In the genomic region with DNA sequence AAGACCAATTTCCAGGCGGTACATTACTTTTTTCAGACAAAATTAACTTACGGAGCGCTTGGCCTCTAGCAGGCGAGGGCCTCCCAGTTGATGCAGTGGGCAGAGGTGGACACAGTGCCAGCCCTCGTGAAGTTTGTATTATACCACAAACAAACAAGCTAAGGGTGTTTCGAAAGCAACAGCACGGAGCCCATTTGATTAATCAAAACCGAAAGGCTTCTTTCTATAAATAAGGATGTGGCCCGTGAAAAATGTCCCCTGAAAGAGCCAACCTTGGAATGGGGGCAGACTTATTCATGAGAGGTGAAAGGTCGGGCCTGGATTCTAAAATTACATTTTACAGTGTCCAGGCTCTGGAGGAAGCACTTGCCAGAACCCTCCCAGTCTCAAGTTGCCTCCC, we compare ENCODE assay signal across 8 mouse cellular contexts. TPM values are rescaled to one million over a fixed set of nuclear protein-coding genes. Genes with fewer than 3 reads are reported as not detected.
DNase-seq lines count a peak whose midpoint lies in the region; ATAC-seq and TF ChIP-seq lines count a peak whose summit lies in the region.

No protein-coding gene starts in this region.

- no peak for DNase-seq in layer of hippocampus, adult 8-10 months (ENCODE audit: low spot score in 2 of 2)
- no peak for DNase-seq in urinary bladder, postnatal 10 days (ENCODE audit: low spot score)

- no peaks in the 10 kb centered on the region for H3K36me3 ChIP-seq in C2C12 (ENCODE audit: control insufficient read depth, insufficient read depth)
- H3K36me3 ChIP-seq in heart, embryonic 13.5 days: no peaks in the 10 kb centered on the region
- H3K36me3 ChIP-seq in limb, embryonic 13.5 days: no peaks in the 10 kb centered on the region
- H3K36me3 ChIP-seq in neural tube, embryonic 12.5 days: no peaks in the 10 kb centered on the region

- peak overlapping the region; percentile 64 for H3K27ac ChIP-seq in bone marrow, adult 2 months (ENCODE audit: control insufficient read depth, insufficient read depth, low read depth, low read length, poor library complexity)
- peak overlapping the region; percentile 68 for H3K27ac ChIP-seq in heart, embryonic 13.5 days (replicated peaks)
- H3K27ac ChIP-seq in limb, embryonic 13.5 days: peak overlapping the region; percentile 58
- no peak overlapping the region for H3K27ac ChIP-seq in neural tube, embryonic 12.5 days

- peaks cover 15% of the 10 kb centered on the region for H3K79me3 ChIP-seq in C2C12 (ENCODE audit: low read depth)

- H3K9ac ChIP-seq in heart, embryonic 13.5 days: peak overlapping the region; percentile 79
- H3K9ac ChIP-seq in limb, embryonic 13.5 days: peak overlapping the region; percentile 81
- H3K9ac ChIP-seq in neural tube, embryonic 12.5 days: peak overlapping the region; percentile 55

- H3K4me2 ChIP-seq in heart, embryonic 13.5 days: peak overlapping the region; percentile 98
- peak overlapping the region; percentile 100 for H3K4me2 ChIP-seq in limb, embryonic 13.5 days (replicated peaks)
- H3K4me2 ChIP-seq in neural tube, embryonic 12.5 days (replicated peaks): peak overlapping the region; percentile 90

- no peak for ATAC-seq in heart, embryonic 13.5 days (ENCODE audit: extremely low read depth, insufficient number of reproducible peaks, low FRiP score, low TSS enrichment)
- ATAC-seq in limb, embryonic 13.5 days (ENCODE audit: low FRiP score, low read depth): no peak
- 0 out of 2 replicates have a peak, but pooled peaks have one; percentile 1 for ATAC-seq in neural tube, embryonic 12.5 days (ENCODE audit: low FRiP score, low read depth)
- ATAC-seq in frontal cortex, adult (ENCODE audit: low TSS enrichment): no peak

- peaks cover 41% of the 10 kb centered on the region for H3K79me2 ChIP-seq in C2C12 (ENCODE audit: control insufficient read depth, insufficient read depth)

- H3K9me3 ChIP-seq in heart, embryonic 13.5 days: no peaks in the 10 kb centered on the region
- no peaks in the 10 kb centered on the region for H3K9me3 ChIP-seq in limb, embryonic 13.5 days
- H3K9me3 ChIP-seq in neural tube, embryonic 12.5 days: no peaks in the 10 kb centered on the region

- H3K27me3 ChIP-seq in C2C12 (ENCODE audit: control insufficient read depth, insufficient read depth, insufficient read length): no peaks in the 10 kb centered on the region
- H3K27me3 ChIP-seq in heart, embryonic 13.5 days (replicated peaks): no peaks in the 10 kb centered on the region
- peaks cover 18% of the 10 kb centered on the region; the same call in 1 of the 2 replicates for H3K27me3 ChIP-seq in limb, embryonic 13.5 days
- H3K27me3 ChIP-seq in neural tube, embryonic 12.5 days (replicated peaks): no peaks in the 10 kb centered on the region

- peak overlapping the region; percentile 43 for H3ac ChIP-seq in C2C12 (ENCODE audit: control insufficient read depth, insufficient read length, low read depth)

- H3K4me3 ChIP-seq in C2C12 (ENCODE audit: insufficient read depth, poor library complexity, severe bottlenecking): peak overlapping the region; percentile 60
- H3K4me3 ChIP-seq in bone marrow, adult 2 months (replicated peaks; ENCODE audit: control insufficient read depth, low read depth, low read length): peak overlapping the region; percentile 89
- H3K4me3 ChIP-seq in heart, embryonic 13.5 days: peak overlapping the region; percentile 82
- peak overlapping the region; percentile 73 for H3K4me3 ChIP-seq in limb, embryonic 13.5 days
- peak overlapping the region; percentile 53 for H3K4me3 ChIP-seq in neural tube, embryonic 12.5 days

- 61% methylated on average over 10 of the region's 10 CpGs for WGBS in bone marrow, adult 2 months
- 50% methylated on average over 10 of the region's 10 CpGs for WGBS in heart, embryonic 13.5 days
- WGBS in limb, embryonic 13.5 days: 44% methylated on average over 10 of the region's 10 CpGs
- 47% methylated on average over 10 of the region's 10 CpGs for WGBS in neural tube, embryonic 12.5 days

- peaks cover 2% of the 10 kb centered on the region; the same call in 1 of the 2 replicates for H3K4me1 ChIP-seq in bone marrow, adult 2 months (ENCODE audit: control insufficient read depth, insufficient read depth, low read length)
- peaks cover 24% of the 10 kb centered on the region for H3K4me1 ChIP-seq in heart, embryonic 13.5 days
- H3K4me1 ChIP-seq in limb, embryonic 13.5 days: peaks cover 18% of the 10 kb centered on the region
- peaks cover 18% of the 10 kb centered on the region for H3K4me1 ChIP-seq in neural tube, embryonic 12.5 days

- no peak for TF ChIP-seq POLR2A in bone marrow, adult 2 months (IDR thresholded peaks at IDR 0.05; ENCODE audit: borderline replicate concordance, control insufficient read depth, low read depth, low read length)

- TF ChIP-seq CTCF in C2C12 (IDR thresholded peaks at IDR 0.05; ENCODE audit: control insufficient read depth, insufficient read depth, insufficient read length): no peak
- no peak for TF ChIP-seq CTCF in bone marrow, adult 2 months (IDR thresholded peaks at IDR 0.05; ENCODE audit: control insufficient read depth, insufficient read depth, low read length)

TF ChIP-seq in C2C12, 6 proteins besides CTCF, POLR2A, EP300 and RAD21:
- TF ChIP-seq FOSL1 (IDR thresholded peaks at IDR 0.05; ENCODE audit: insufficient read depth, low read length, poor library complexity, severe bottlenecking): no peak
- no peak for TF ChIP-seq MYOG (IDR thresholded peaks at IDR 0.05; ENCODE audit: control insufficient read depth, extremely low read depth, insufficient read length)
- no peak for TF ChIP-seq CEBPB (IDR thresholded peaks at IDR 0.05; ENCODE audit: low read depth)
- TF ChIP-seq MAX (IDR thresholded peaks at IDR 0.05): no peak
- TF ChIP-seq MYOD1 (IDR thresholded peaks at IDR 0.05; ENCODE audit: control insufficient read depth, insufficient read length, low read depth): no peak
- no peak for TF ChIP-seq USF1 (IDR thresholded peaks at IDR 0.05; ENCODE audit: low read depth)

RNA-seq across cellular contexts. Expression of gene Stom, which starts 0.6 kb away (rescaled TPM):
- polyA plus RNA-seq in C2C12 (2012; fragmentation: generic; extraction: Trizol): 87.9 TPM
- 152 and 203 TPM in 2 replicates for polyA plus RNA-seq in bone marrow, adult 2 months (2011; ENCODE audit: insufficient read depth, insufficient read length, low replicate concordance, missing spikeins)
- 40.3 and 43.0 TPM in 2 replicates for polyA plus RNA-seq in heart, embryonic 13.5 days (2015; fragmentation: Nextera tagmentation; extraction: Ambion mirVana)
- polyA plus RNA-seq in limb, embryonic 13.5 days (2015; fragmentation: Nextera tagmentation; extraction: Ambion mirVana): 18.1 and 18.5 TPM in 2 replicates
- 10.8 and 14.3 TPM in 2 replicates for polyA plus RNA-seq in neural tube, embryonic 12.5 days (2016; fragmentation: Nextera tagmentation; extraction: Ambion mirVana)
- 10 to 100 TPM in 2 of 4 experiments, 1 to 10 TPM in 2; 9.5 to 13.6 (median 11.3) TPM for total RNA-seq in layer of hippocampus, adult 8-10 months (2022)

RNA-seq across cellular contexts. Expression of gene 4930568D16Rik, which starts 30.1 kb away (rescaled TPM):
- not detected for polyA plus RNA-seq in C2C12 (2012; fragmentation: generic; extraction: Trizol)
- polyA plus RNA-seq in bone marrow, adult 2 months (2011; ENCODE audit: insufficient read depth, insufficient read length, low replicate concordance, missing spikeins): not detected in 2 replicates
- not detected in 2 replicates for polyA plus RNA-seq in heart, embryonic 13.5 days (2015; fragmentation: Nextera tagmentation; extraction: Ambion mirVana)
- polyA plus RNA-seq in limb, embryonic 13.5 days (2015; fragmentation: Nextera tagmentation; extraction: Ambion mirVana): not detected in 2 replicates
- not detected in 2 replicates for polyA plus RNA-seq in neural tube, embryonic 12.5 days (2016; fragmentation: Nextera tagmentation; extraction: Ambion mirVana)
- not detected for total RNA-seq in layer of hippocampus, adult 8-10 months (2022)

RNA-seq across cellular contexts. Expression of gene 4930402F06Rik, which starts 59.6 kb away (rescaled TPM):
- polyA plus RNA-seq in C2C12 (2012; fragmentation: generic; extraction: Trizol): not detected
- not detected in 2 replicates for polyA plus RNA-seq in bone marrow, adult 2 months (2011; ENCODE audit: insufficient read depth, insufficient read length, low replicate concordance, missing spikeins)
- polyA plus RNA-seq in heart, embryonic 13.5 days (2015; fragmentation: Nextera tagmentation; extraction: Ambion mirVana): not detected in 2 replicates
- polyA plus RNA-seq in limb, embryonic 13.5 days (2015; fragmentation: Nextera tagmentation; extraction: Ambion mirVana): not detected in 2 replicates
- not detected in 2 replicates for polyA plus RNA-seq in neural tube, embryonic 12.5 days (2016; fragmentation: Nextera tagmentation; extraction: Ambion mirVana)
- total RNA-seq in layer of hippocampus, adult 8-10 months (2022): not detected
